Mouse (Mus musculus) megakaryocyte, embryonic 14.5 days (primary cell): ENCODE results near the gene Arhgap44.

Experiments used
- FLI1 ChIP-seq: IDR thresholded peaks from 2 replicates; pipeline ENCODE4 v1.6.1; 2012; ENCODE audit warnings: low read length, inconsistent platforms, mixed read lengths
- GATA1 ChIP-seq: IDR thresholded peaks from 3 replicates; pipeline ENCODE4 v1.6.1; 2012; ENCODE audit warnings: mixed read lengths, low read length, inconsistent platforms, borderline replicate concordance

DNA sequence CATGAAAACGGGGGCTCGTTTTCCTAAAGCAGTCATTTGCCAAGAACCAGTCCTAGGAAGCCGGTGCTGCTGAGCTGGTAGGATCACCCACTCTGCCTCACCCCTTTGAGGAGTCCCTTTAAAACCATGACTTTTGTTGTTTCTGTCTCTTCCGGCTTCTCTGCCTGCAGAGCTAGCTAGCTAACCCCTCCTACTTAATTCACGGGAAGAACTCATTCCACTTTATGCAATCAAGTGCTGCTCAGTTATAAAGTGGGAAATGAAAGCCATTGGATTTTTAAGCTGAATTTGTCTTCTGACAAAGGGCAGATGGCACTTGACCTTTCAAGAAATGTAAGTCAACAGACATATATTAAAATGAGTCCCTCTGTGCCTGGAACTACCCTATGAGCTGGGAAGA, 134.7 kb downstream of the Arhgap44 start:
- TF ChIP-seq GATA1 (no peak), FLI1 (no peak)
